Mouse (Mus musculus) left cerebral cortex, adult 11 months (tissue): ENCODE data around the gene Aaed1.

Source experiments
- DNase-seq: peaks from one replicate; pipeline ENCODE4 v3.0.0; 2022; ENCODE audit warnings: low spot score

Gene Aaed1

GRCm38 (mm10) chr13:64312024-64312915 lies at the start of gene Aaed1:
Aaed1 (minus strand) TSS chr13:64312710.
- peak; percentile 88 for DNase-seq

- DNase-seq: no peak
Observed at GRCm38 (mm10) chr13:64362139-64362538, 49.6 kb upstream of the Aaed1 start.

- no peak for DNase-seq
Observed at GRCm38 (mm10) chr13:64361020-64361419, 48.5 kb upstream of the Aaed1 start.

- DNase-seq: no peak
Observed at GRCm38 (mm10) chr13:64359702-64360101, 47.2 kb upstream of the Aaed1 start.

- DNase-seq: no peak
Observed at GRCm38 (mm10) chr13:64358476-64358875, 46.0 kb upstream of the Aaed1 start.

GRCm38 (mm10) chr13:64357389-64357788 lies 44.9 kb upstream of the Aaed1 start:
- no peak for DNase-seq

- no peak for DNase-seq
Observed at GRCm38 (mm10) chr13:64349474-64349873, 37.0 kb upstream of the Aaed1 start.

GRCm38 (mm10) chr13:64344082-64344501 lies 31.6 kb upstream of the Aaed1 start:
- no peak for DNase-seq

GRCm38 (mm10) chr13:64343598-64343997 lies 31.1 kb upstream of the Aaed1 start:
- no peak for DNase-seq

- DNase-seq: no peak
Observed at GRCm38 (mm10) chr13:64335546-64336132, 23.1 kb upstream of the Aaed1 start.

- DNase-seq: no peak
Observed at GRCm38 (mm10) chr13:64333102-64333501, 20.6 kb upstream of the Aaed1 start.

- no peak for DNase-seq
Observed at GRCm38 (mm10) chr13:64332321-64332720, 19.8 kb upstream of the Aaed1 start.

GRCm38 (mm10) chr13:64322561-64323281 lies 10.2 kb upstream of the Aaed1 start:
- DNase-seq: no peak

- DNase-seq: no peak
Observed at GRCm38 (mm10) chr13:64320334-64320733, 7.8 kb upstream of the Aaed1 start.

- no peak for DNase-seq
Observed at GRCm38 (mm10) chr13:64319782-64320181, 7.3 kb upstream of the Aaed1 start.

- DNase-seq: no peak
Observed at GRCm38 (mm10) chr13:64318355-64318754, 5.8 kb upstream of the Aaed1 start.

- peak; percentile 53 for DNase-seq
Observed at GRCm38 (mm10) chr13:64315483-64316050, 3.1 kb upstream of the Aaed1 start.

GRCm38 (mm10) chr13:64314041-64314440 lies 1.5 kb upstream of the Aaed1 start:
- no peak for DNase-seq

GRCm38 (mm10) chr13:64312916-64313289 lies 393 bp upstream of the Aaed1 start:
- DNase-seq: no peak

GRCm38 (mm10) chr13:64311266-64311665 lies 1.2 kb downstream of the Aaed1 start:
- no peak for DNase-seq

GRCm38 (mm10) chr13:64310585-64310984 lies 1.9 kb downstream of the Aaed1 start:
- no peak for DNase-seq

GRCm38 (mm10) chr13:64309842-64310241 lies 2.7 kb downstream of the Aaed1 start:
- no peak for DNase-seq
